Mouse (Mus musculus) CD8-positive naive resting alpha-beta T cell, adult 57 days (primary cell): ENCODE measurements around the gene Nrf1. TPM values are rescaled to one million over a fixed set of nuclear protein-coding genes. Genes with fewer than 3 reads are reported as not detected.

Experiments used
- total RNA-seq: library from RNA; stranded (reverse); gene quantifications from one replicate; pipeline ENCODE4 v1.2.4, GENCODE M21; 2023

The Nrf1 gene
- 73.9 TPM for total RNA-seq

GRCm38 (mm10) chr6:30047271-30048162, at the start of gene Nrf1:
Gene Nrf1, plus strand, starts transcription at chr6:30047988.

Other genes starting within 250 kb of the Nrf1 start
- gene Strip2, start 131.0 kb upstream of the Nrf1 start, total RNA-seq, result 0.40 TPM